Mouse (Mus musculus) mouse trophoblast stem cell (cell line): Measurements from ENCODE around the gene Bend5.

Source experiments
- in situ Hi-C, 2 experiments: fragments of 300-500 bp; cut with MseI, MboI; formaldehyde crosslinking; loops; 2 replicates in 1 of 2; 3 replicates in 1 of 2; pipeline ENCODE4 v1.15.1; 2025

The Bend5 gene

GRCm38 (mm10) chr4:111414818-111415488, at the start of gene Bend5:
TSS of gene Bend5 (plus strand) at chr4:111415006.
- in situ Hi-C loops: no loop called here

GRCm38 (mm10) chr4:111367771-111368170, 47.0 kb upstream of the Bend5 start:
- in situ Hi-C loops: no loop called here

GRCm38 (mm10) chr4:111377159-111377558, 37.6 kb upstream of the Bend5 start:
- in situ Hi-C loops: no loop called here

GRCm38 (mm10) chr4:111378071-111378470, 36.7 kb upstream of the Bend5 start:
- in situ Hi-C loops: no loop called here

- in situ Hi-C loops: no loop called here
Measured at GRCm38 (mm10) chr4:111383101-111383500, 31.7 kb upstream of the Bend5 start.

- in situ Hi-C loops: no loop called here
Measured at GRCm38 (mm10) chr4:111390736-111391135, 24.1 kb upstream of the Bend5 start.

- in situ Hi-C loops: no loop called here
Measured at GRCm38 (mm10) chr4:111399784-111400183, 15.0 kb upstream of the Bend5 start.

GRCm38 (mm10) chr4:111400676-111401075, 14.1 kb upstream of the Bend5 start:
- in situ Hi-C loops: no loop called here

GRCm38 (mm10) chr4:111403243-111403642, 11.6 kb upstream of the Bend5 start:
- in situ Hi-C loops: no loop called here

GRCm38 (mm10) chr4:111410731-111411130, 4.1 kb upstream of the Bend5 start:
- in situ Hi-C loops: no loop called here

- in situ Hi-C loops: no loop called here
Measured at GRCm38 (mm10) chr4:111414399-111414798, 407 bp upstream of the Bend5 start.

GRCm38 (mm10) chr4:111416126-111416525, 1.3 kb downstream of the Bend5 start:
- in situ Hi-C loops: no loop called here

- in situ Hi-C loops: no loop called here
Measured at GRCm38 (mm10) chr4:111416551-111416950, 1.7 kb downstream of the Bend5 start.

- in situ Hi-C loops: no loop called here
Measured at GRCm38 (mm10) chr4:111417716-111418115, 2.9 kb downstream of the Bend5 start.

GRCm38 (mm10) chr4:111419476-111419875, 4.7 kb downstream of the Bend5 start:
- in situ Hi-C loops: no loop called here

- in situ Hi-C loops: no loop called here
Measured at GRCm38 (mm10) chr4:111420031-111420430, 5.2 kb downstream of the Bend5 start.

GRCm38 (mm10) chr4:111420955-111421354, 6.1 kb downstream of the Bend5 start:
- in situ Hi-C loops: no loop called here

GRCm38 (mm10) chr4:111421785-111422184, 7.0 kb downstream of the Bend5 start:
- in situ Hi-C loops: no loop called here

- in situ Hi-C loops: no loop called here
Measured at GRCm38 (mm10) chr4:111424371-111424950, 9.7 kb downstream of the Bend5 start.

- in situ Hi-C loops: no loop called here
Measured at GRCm38 (mm10) chr4:111425170-111425569, 10.4 kb downstream of the Bend5 start.

- in situ Hi-C loops: no loop called here
Measured at GRCm38 (mm10) chr4:111431186-111431585, 16.4 kb downstream of the Bend5 start.

- in situ Hi-C loops: no loop called here
Measured at GRCm38 (mm10) chr4:111432013-111432412, 17.2 kb downstream of the Bend5 start.

GRCm38 (mm10) chr4:111432417-111432816, 17.6 kb downstream of the Bend5 start:
- in situ Hi-C loops: no loop called here

GRCm38 (mm10) chr4:111441709-111442108, 26.9 kb downstream of the Bend5 start:
- in situ Hi-C loops: no loop called here
